Mouse (Mus musculus) midbrain, postnatal 0 days (tissue): Measurements from ENCODE around the gene Gm2075. TPM values are rescaled to one million over a fixed set of nuclear protein-coding genes. Genes with fewer than 3 reads are reported as not detected.
"Not testable (repeated sequence)": the region's sequence is repeated elsewhere in the genome, so short reads cannot be mapped to it uniquely, and the experiment has no call there.

ENCODE experiments used
- ATAC-seq: fragments of 200-750 bp; cut with Nextera tagmentation; 2 replicates; pipeline ENCODE4 v1.8.0; 2017; ENCODE audit warnings: moderate number of reproducible peaks, mild to moderate bottlenecking, moderate TSS enrichment, moderate library complexity; ENCODE audit not compliant: low FRiP score
- DNase-seq: peaks from one replicate; pipeline ENCODE4 v3.0.0-alpha.2; 2015; ENCODE audit warnings: low spot score
- H3K27ac ChIP-seq: fragments of 300-500 bp; sonication (generic); 2 replicates; pipeline ENCODE4 v1.5.1; 2014; ENCODE audit warnings: low read depth, mild to moderate bottlenecking, low read length, mixed read lengths
- H3K27me3 ChIP-seq: fragments of 300-500 bp; sonication (generic); 2 replicates; pipeline ENCODE4 v1.6.1; 2014; ENCODE audit warnings: low read length, control low read depth, mixed read lengths; ENCODE audit not compliant: insufficient read depth
- H3K36me3 ChIP-seq: fragments of 300-500 bp; sonication (generic); 2 replicates; pipeline ENCODE4 v1.6.1; 2014; ENCODE audit warnings: low read length, control low read depth, mixed read lengths; ENCODE audit not compliant: insufficient read depth
- H3K4me1 ChIP-seq: fragments of 300-500 bp; sonication (generic); 2 replicates; pipeline ENCODE4 v1.6.1; 2014; ENCODE audit warnings: mild to moderate bottlenecking, control low read depth, antibody characterized with exemption, low read length, mixed read lengths; ENCODE audit not compliant: insufficient read depth
- H3K4me2 ChIP-seq: fragments of 300-500 bp; sonication (generic); 2 replicates; pipeline ENCODE4 v1.6.1; 2014; ENCODE audit warnings: low read depth, mild to moderate bottlenecking, low read length, mixed read lengths; ENCODE audit not compliant: poor library complexity, severe bottlenecking
- H3K4me3 ChIP-seq: fragments of 300-500 bp; sonication (generic); 2 replicates; pipeline ENCODE4 v1.5.1; 2014; ENCODE audit warnings: low read depth, mild to moderate bottlenecking, low read length, moderate library complexity
- H3K9ac ChIP-seq: fragments of 300-500 bp; sonication (generic); replicated peaks from 2 replicates; pipeline ENCODE4 v1.6.1; 2014; ENCODE audit warnings: mild to moderate bottlenecking, low read length, moderate library complexity, mixed read lengths; ENCODE audit not compliant: poor library complexity, severe bottlenecking
- H3K9me3 ChIP-seq: fragments of 300-500 bp; sonication (generic); 2 replicates; pipeline ENCODE4 v1.6.1; 2016; ENCODE audit warnings: low read length, control low read depth
- CTCF ChIP-seq: IDR thresholded peaks from 2 replicates; pipeline ENCODE4 v1.5.1; 2016; ENCODE audit warnings: antibody characterized with exemption, mild to moderate bottlenecking
- WGBS: fragments of 180-500 bp; shearing (Covaris S2); extraction: QIAGEN DNeasy Blood & Tissue Kit; methylation state at CpG from one replicate; pipeline ENCODE4 v1.1.7; 2014; 5-methylcytosine and 5-hydroxymethylcytosine counted together
- polyA plus RNA-seq: library from polyadenylated mRNA; unstranded; fragments of >200 nt; fragmentation: Nextera tagmentation; extraction: Ambion mirVana; gene quantifications from 2 replicates; pipeline ENCODE4 v1.2.1, GENCODE M21; 2015
- total RNA-seq: library from RNA; depleted of rRNA; stranded (reverse); fragments of >200 nt; gene quantifications from 2 replicates; pipeline ENCODE4 v1.2.3, GENCODE M21; 2014; rRNA removed

Gene Gm2075
- total RNA-seq (not detected in 2 replicates), polyA plus RNA-seq (not detected in 2 replicates)

DNA sequence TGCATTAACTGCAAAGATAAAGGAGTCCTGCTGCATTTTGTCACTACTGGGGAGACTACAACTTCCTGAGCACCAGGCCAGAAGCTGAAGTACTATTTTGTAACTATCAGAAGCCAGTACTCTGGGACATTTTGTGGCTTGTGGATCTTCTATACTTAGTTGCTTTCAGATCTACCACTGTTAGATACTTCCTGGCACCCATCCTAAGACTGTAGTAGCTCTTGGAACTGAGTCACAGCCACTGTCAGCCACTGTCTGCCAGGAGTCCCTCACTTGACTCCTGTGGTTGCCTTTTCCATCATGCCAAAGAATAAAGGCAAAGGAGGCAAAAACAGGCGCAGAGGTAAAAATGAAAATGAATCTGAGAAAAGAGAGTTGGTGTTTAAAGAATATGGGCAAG is at the start of gene Gm2075:
TSS of gene Gm2075 (plus strand) at position 301 of the 400 bp plus-strand sequence.
- not testable (repeated sequence) for H3K36me3 ChIP-seq, H3K27ac ChIP-seq, H3K27me3 ChIP-seq, ATAC-seq, H3K9ac ChIP-seq, H3K9me3 ChIP-seq, H3K4me2 ChIP-seq, H3K4me3 ChIP-seq, DNase-seq, H3K4me1 ChIP-seq
- WGBS: no CpG with 5 or more reads among the region's 1 CpGs

DNA sequence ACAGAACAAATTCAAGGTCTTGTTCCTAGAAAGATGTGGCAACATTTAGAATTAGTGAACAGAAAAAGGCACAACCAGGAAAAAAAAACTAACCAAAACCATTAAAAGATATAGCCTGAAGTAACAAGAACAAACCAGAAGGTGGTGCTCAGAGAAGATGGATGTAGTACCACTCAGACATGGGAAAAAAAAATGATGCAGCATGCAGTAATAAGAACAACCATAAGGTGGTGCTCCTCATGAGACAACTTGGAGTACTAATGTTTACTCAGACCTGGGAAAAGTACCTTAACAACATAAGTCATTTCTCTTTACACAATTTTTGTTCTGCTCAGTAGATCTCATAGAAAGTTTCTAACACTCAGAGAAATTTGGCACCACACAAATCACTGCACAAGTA is 27.6 kb upstream of the Gm2075 start:
- not testable (repeated sequence) for H3K4me1 ChIP-seq, H3K27me3 ChIP-seq, H3K4me3 ChIP-seq, ATAC-seq, H3K9me3 ChIP-seq, H3K4me2 ChIP-seq, H3K27ac ChIP-seq, H3K9ac ChIP-seq, H3K36me3 ChIP-seq
- peak; percentile 40 for TF ChIP-seq CTCF
- DNase-seq: peak; percentile 30

DNA sequence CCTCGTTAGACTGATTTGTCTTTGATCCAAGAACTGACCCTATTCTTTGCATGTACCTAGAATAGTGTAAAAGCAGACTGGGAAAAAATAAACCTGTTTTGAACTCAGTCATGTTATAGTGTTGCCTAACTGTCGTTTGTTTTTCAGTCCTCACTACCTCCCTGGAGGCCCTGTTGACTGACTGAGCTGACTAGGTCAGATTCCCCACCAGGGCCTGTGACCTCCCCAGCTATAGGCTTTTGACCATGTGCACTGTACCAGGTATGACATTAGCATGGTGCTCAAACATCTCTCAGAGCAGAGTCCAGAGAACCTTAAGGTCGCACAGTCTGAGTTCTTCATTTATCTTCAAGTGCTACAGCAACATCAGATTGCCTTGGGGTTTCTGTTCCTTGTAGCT is 7.5 kb upstream of the Gm2075 start:
- H3K27me3 ChIP-seq, DNase-seq, H3K4me1 ChIP-seq, H3K36me3 ChIP-seq, H3K9ac ChIP-seq, H3K4me3 ChIP-seq, H3K4me2 ChIP-seq, ATAC-seq, H3K27ac ChIP-seq, H3K9me3 ChIP-seq: not testable (repeated sequence)
- WGBS: 74% methylated on average over 3 of the region's 3 CpGs

DNA sequence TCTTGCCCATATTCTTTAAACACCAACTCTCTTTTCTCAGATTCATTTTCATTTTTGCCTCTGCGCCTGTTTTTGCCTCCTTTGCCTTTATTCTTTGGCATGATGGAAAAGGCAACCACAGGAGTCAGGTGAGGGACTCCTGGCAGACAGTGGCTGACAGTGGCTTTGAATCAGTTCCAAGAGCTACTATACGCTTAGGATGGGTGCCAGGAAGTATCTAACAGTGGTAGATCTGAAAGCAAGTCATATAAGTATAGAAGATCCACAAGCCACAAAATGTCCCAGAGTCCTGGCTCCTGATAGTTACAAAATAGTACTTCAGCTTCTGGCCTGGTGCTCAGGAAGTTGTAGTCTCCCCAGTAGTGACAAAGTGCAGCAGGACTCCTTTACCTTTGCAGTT is 7.0 kb downstream of the Gm2075 start, which contains the start of gene Gm6803:
TSS of gene Gm6803 (minus strand) at position 101 of the 400 bp plus-strand sequence.
- H3K4me3 ChIP-seq, H3K4me2 ChIP-seq, H3K9me3 ChIP-seq, H3K36me3 ChIP-seq, H3K27ac ChIP-seq, H3K9ac ChIP-seq, DNase-seq, ATAC-seq, H3K4me1 ChIP-seq, H3K27me3 ChIP-seq: not testable (repeated sequence)
- 71% methylated on average over 2 of the region's 2 CpGs for WGBS

DNA sequence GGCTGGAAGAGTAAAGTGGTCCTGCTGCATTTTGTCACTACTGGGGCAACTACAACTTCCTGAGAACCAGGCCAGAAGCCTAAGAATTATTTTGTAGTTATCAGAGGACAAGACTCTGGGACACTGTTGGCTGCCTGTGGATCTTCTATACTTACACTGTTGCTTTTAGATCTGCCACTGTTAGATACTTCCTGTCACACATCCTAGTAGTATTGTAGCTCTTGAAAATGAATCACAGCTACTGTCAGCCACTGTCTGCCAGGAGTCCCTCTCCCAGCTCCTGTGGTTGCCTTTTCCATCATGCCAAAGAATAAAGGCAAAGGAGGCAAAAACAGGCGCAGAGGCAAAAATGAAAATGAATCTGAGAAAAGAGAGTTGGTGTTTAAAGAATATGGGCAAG is 15.1 kb downstream of the Gm2075 start, which contains the start of gene Gm2056:
TSS of gene Gm2056 (plus strand) at position 301 of the 400 bp plus-strand sequence.
- H3K4me2 ChIP-seq: not testable (repeated sequence)
- WGBS: 89% methylated on average over 1 of the region's 1 CpGs

DNA sequence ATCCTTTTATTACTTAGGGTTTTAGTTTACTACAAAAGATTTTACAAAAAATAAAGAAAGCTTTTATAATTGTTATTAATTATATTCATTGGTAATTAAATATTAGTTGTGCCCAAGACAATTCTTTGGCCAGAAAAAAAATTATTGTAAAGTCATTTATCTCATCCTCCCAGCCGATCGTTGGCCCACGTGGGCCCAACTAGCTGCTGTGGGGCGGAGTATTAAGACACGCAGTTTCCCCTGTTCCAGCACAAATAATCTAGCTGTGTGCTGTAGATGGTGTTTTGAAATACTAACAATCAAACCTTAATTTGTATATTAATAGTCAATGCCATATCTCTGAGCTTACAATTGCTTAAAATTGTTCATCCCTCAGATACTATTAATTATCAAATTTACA is 20.6 kb downstream of the Gm2075 start:
- H3K27ac ChIP-seq, H3K9me3 ChIP-seq, DNase-seq, H3K9ac ChIP-seq, ATAC-seq, H3K27me3 ChIP-seq, H3K4me3 ChIP-seq, H3K36me3 ChIP-seq, H3K4me2 ChIP-seq, H3K4me1 ChIP-seq: not testable (repeated sequence)
- WGBS: 89% methylated on average over 5 of the region's 5 CpGs

More for the DNA sequence above, 15.1 kb downstream of the Gm2075 start, which contains the start of gene Gm2056:
- not testable (repeated sequence) for H3K27me3 ChIP-seq, H3K27ac ChIP-seq, H3K4me3 ChIP-seq, DNase-seq, H3K9ac ChIP-seq, ATAC-seq, H3K9me3 ChIP-seq, H3K4me1 ChIP-seq, H3K36me3 ChIP-seq
